Mouse (Mus musculus): ENCODE data around the gene Themis2. TPM values are rescaled to one million over a fixed set of nuclear protein-coding genes. Genes with fewer than 3 reads are reported as not detected.
"Not testable (repeated sequence)": the region's sequence is repeated elsewhere in the genome, so short reads cannot be mapped to it uniquely, and the experiment has no call there.

The Themis2 gene
- polyA plus RNA-seq, 1 experiment from 2014 or later: 0.97 TPM

DNA sequence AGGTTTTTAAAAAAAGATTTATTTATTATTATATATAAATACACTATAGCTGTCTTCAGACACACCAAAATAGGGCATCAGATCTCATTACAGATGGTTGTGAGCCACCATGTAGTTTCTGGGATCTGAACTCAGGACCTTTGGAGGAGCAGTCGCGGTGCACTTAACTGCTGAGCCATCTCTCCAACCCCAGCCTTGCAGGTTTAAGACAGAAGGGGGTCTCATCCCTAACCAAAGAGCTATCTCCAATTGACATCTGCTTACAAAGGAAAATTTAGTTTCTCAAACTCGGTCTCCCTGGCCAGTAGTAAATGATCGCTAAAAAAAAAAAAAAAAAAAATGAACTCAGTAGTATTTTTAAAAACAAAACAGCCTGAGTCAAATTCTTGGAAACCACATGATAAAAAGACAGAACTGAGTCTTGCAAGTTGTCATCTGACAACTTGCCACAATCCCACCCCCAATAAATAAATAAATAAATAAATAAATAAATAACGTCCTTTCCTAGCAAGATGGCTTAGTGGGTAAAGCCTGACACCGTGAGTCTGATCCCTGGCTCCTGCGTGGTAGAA is 10.5 kb upstream of the Themis2 start:
- Histone ChIP-seq H3K9me3 (peaks cover 11% of the 10 kb centered on the region; the same call in 1 of the 2 replicates), H3K4me1 (no peaks in the 10 kb centered on the region), H3K9ac (no peak overlapping the region), H3K4me3 (no peak overlapping the region), H3K27ac (no peak overlapping the region), H3K36me3 (no peaks in the 10 kb centered on the region), H3K4me2 (replicated peaks) (no peak overlapping the region), H3K27me3 (no peaks in the 10 kb centered on the region)
- WGBS: 87% methylated on average over 7 of the region's 7 CpGs
- ATAC-seq (ENCODE audit: low FRiP score, low read depth): no peak

- no peak overlapping the region for H3K9ac ChIP-seq
- ATAC-seq (ENCODE audit: low FRiP score, low read depth): no peak
- no peak overlapping the region for H3K4me3 ChIP-seq
- no peaks in the 10 kb centered on the region for H3K36me3 ChIP-seq
- 85% methylated on average over 12 of the region's 12 CpGs for WGBS
- no peak overlapping the region for H3K27ac ChIP-seq
- H3K9me3 ChIP-seq: 0 out of 2 replicates have a peak, but pooled peaks cover 3% of the 10 kb centered on the region
- no peaks in the 10 kb centered on the region for H3K27me3 ChIP-seq
- H3K4me2 ChIP-seq (replicated peaks): no peak overlapping the region
- H3K4me1 ChIP-seq: no peaks in the 10 kb centered on the region
Measured at GRCm38 (mm10) chr4:132805599-132806197, 9.5 kb upstream of the Themis2 start.

GRCm38 (mm10) chr4:132805146-132805545 is 9.0 kb upstream of the Themis2 start:
- H3K27me3 ChIP-seq: no peaks in the 10 kb centered on the region
- H3K4me1 ChIP-seq: no peaks in the 10 kb centered on the region
- H3K4me3 ChIP-seq: no peak overlapping the region
- H3K36me3 ChIP-seq: no peaks in the 10 kb centered on the region
- H3K9me3 ChIP-seq: no peaks in the 10 kb centered on the region
- ATAC-seq (ENCODE audit: low FRiP score, low read depth): no peak
- H3K27ac ChIP-seq: no peak overlapping the region
- 78% methylated on average over 5 of the region's 5 CpGs for WGBS
- H3K4me2 ChIP-seq (replicated peaks): no peak overlapping the region
- no peak overlapping the region for H3K9ac ChIP-seq

DNA sequence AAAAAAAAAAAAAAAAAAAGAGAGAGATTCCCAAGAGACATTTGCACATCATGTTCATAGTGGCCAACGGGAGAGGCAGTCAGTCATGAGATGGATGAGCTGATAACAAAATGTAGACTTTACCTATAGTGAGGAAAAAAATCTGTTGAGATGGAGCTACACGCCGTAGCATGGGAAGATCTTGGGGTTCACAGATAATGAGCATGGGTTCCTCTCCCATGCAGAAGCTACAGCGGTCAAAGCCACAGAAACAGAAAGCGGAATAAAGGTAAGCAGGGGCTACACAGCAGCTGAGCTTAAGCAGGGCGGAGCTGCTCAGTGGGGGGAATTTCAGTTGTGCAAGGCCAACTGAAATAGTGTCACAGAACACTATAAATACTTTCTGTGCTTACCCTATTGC is 8.1 kb upstream of the Themis2 start:
- H3K9ac ChIP-seq: no peak overlapping the region
- H3K4me2 ChIP-seq (replicated peaks): no peak overlapping the region
- no peaks in the 10 kb centered on the region for H3K9me3 ChIP-seq
- H3K27me3 ChIP-seq: no peaks in the 10 kb centered on the region
- H3K4me1 ChIP-seq: no peaks in the 10 kb centered on the region
- no peak overlapping the region for H3K27ac ChIP-seq
- no peak for ATAC-seq (ENCODE audit: low FRiP score, low read depth)
- WGBS: 85% methylated on average over 6 of the region's 6 CpGs
- H3K36me3 ChIP-seq: no peaks in the 10 kb centered on the region
- H3K4me3 ChIP-seq: no peak overlapping the region

- H3K27ac ChIP-seq: no peak overlapping the region
- no peak overlapping the region for H3K4me3 ChIP-seq
- no peak overlapping the region for H3K4me2 ChIP-seq (replicated peaks)
- no peaks in the 10 kb centered on the region for H3K4me1 ChIP-seq
- H3K27me3 ChIP-seq: no peaks in the 10 kb centered on the region
- no peaks in the 10 kb centered on the region for H3K36me3 ChIP-seq
- H3K9ac ChIP-seq: no peak overlapping the region
- no peak for ATAC-seq (ENCODE audit: low FRiP score, low read depth)
- WGBS: 98% methylated on average over 7 of the region's 7 CpGs
- no peaks in the 10 kb centered on the region for H3K9me3 ChIP-seq
Measured at GRCm38 (mm10) chr4:132803876-132804275, 7.7 kb upstream of the Themis2 start.

- no peak for ATAC-seq (ENCODE audit: low FRiP score, low read depth)
- Histone ChIP-seq H3K4me2 (replicated peaks) (no peak overlapping the region), H3K36me3 (no peaks in the 10 kb centered on the region), H3K4me1 (no peaks in the 10 kb centered on the region), H3K9ac (no peak overlapping the region), H3K27me3 (no peaks in the 10 kb centered on the region), H3K27ac (no peak overlapping the region), H3K9me3 (no peaks in the 10 kb centered on the region), H3K4me3 (no peak overlapping the region)
- 89% methylated on average over 5 of the region's 5 CpGs for WGBS
Measured at GRCm38 (mm10) chr4:132803212-132803611, 7.0 kb upstream of the Themis2 start.

DNA sequence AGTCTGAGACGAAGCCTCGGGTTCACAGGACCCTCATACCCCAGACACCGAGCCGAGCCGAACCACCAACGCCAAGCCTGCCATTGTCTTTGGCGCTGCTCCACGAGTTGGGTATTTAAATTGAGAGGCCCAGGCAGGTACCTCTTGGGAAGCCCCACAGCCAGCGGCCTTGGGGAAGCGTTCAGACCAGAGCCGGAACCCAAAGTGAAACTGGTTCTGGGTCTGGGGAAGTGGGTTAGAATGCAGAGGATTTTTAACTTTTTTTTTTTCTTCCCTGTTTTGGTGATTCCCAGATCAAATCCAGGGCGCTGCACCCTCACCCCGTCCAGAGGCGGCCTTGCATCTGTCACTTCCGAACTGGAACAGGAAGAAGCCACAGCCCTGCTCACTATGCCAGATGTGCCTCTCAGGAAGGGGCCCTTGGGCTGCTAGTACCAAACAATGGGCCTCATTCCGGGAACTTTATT is 6.0 kb upstream of the Themis2 start:
- Histone ChIP-seq H3K4me3 (no peak overlapping the region), H3K9me3 (no peaks in the 10 kb centered on the region), H3K36me3 (no peaks in the 10 kb centered on the region), H3K4me2 (replicated peaks) (no peak overlapping the region), H3K27ac (no peak overlapping the region), H3K27me3 (peaks cover 5% of the 10 kb centered on the region; the same call in 1 of the 2 replicates), H3K9ac (no peak overlapping the region), H3K4me1 (no peaks in the 10 kb centered on the region)
- WGBS: 58% methylated on average over 16 of the region's 16 CpGs
- ATAC-seq (ENCODE audit: low FRiP score, low read depth): no peak

DNA sequence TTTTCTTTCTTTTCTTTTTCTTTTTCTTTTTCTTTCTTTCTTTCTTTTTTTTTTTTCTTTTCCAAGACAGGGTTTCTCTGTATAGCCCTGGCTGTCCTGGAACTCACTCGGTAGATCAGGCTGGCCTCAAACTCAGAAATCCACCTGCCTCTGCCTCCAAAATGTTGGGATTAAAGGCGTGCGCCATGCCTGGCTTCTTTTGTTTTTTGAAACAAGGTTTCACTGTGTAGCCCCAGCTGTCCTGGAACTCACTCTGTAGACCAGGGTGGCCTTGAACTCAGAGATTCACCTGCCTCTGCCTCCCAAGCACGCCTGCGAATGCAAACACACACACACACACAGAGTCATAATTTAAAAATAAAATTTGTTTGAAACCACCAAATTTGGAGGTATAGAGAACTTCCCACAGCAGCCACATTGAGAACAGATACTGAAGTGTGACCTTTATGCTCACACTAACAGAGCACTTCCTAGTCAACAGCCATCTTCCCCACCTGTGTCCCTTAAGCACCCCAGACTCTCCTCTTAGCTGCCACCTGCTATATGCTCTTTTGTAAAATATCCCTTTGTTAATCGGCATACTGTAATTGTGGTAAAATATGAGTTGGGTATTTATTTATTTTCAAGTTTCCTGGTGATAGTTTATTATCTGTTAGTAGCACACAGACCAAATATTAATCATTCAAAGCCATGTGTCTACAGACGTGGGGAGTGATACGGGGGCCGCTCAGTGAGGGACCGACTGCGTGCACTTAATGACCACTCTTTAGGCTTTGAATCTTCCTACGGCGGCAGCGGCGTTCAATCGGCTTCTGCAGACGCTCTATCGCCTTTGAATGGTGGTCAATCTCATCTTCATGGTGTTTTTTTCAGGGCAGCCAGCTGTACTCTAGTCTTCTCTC is 5.2 kb upstream of the Themis2 start:
- H3K36me3 ChIP-seq: no peaks in the 10 kb centered on the region
- H3K27ac ChIP-seq: no peak overlapping the region
- H3K9me3 ChIP-seq: no peaks in the 10 kb centered on the region
- 84% methylated on average over 18 of the region's 18 CpGs for WGBS
- no peak overlapping the region for H3K9ac ChIP-seq
- no peak for ATAC-seq (ENCODE audit: low FRiP score, low read depth)
- H3K27me3 ChIP-seq: peaks cover 10% of the 10 kb centered on the region; the same call in 1 of the 2 replicates
- no peaks in the 10 kb centered on the region for H3K4me1 ChIP-seq
- H3K4me3 ChIP-seq: no peak overlapping the region
- no peak overlapping the region for H3K4me2 ChIP-seq (replicated peaks)

DNA sequence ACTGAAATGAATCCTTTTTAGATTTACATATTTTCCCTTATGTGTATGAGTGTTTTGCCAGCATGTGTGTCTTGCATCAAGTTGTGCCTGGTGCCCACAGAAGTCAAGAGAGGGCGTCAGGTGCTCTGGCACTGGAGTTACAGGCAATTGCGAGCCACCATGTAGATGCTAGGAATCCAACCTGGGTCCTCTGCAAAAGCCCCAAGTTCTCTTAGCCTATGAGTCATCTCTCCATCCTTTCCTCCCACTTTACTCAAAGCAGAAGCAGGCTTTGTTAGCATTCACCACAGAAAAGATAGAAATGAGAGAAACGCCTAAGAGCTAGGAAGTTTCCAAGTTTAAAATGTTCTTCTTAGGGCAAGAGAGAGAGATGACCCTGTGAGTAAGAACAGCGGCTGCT is 3.7 kb upstream of the Themis2 start:
- H3K36me3 ChIP-seq: no peaks in the 10 kb centered on the region
- 88% methylated on average over 4 of the region's 4 CpGs for WGBS
- H3K27me3 ChIP-seq: peaks cover 26% of the 10 kb centered on the region
- H3K4me2 ChIP-seq (replicated peaks): no peak overlapping the region
- H3K9ac ChIP-seq: no peak overlapping the region
- no peak overlapping the region for H3K4me3 ChIP-seq
- H3K4me1 ChIP-seq: no peaks in the 10 kb centered on the region
- H3K9me3 ChIP-seq: no peaks in the 10 kb centered on the region
- H3K27ac ChIP-seq: no peak overlapping the region
- no peak for ATAC-seq (ENCODE audit: low FRiP score, low read depth)

DNA sequence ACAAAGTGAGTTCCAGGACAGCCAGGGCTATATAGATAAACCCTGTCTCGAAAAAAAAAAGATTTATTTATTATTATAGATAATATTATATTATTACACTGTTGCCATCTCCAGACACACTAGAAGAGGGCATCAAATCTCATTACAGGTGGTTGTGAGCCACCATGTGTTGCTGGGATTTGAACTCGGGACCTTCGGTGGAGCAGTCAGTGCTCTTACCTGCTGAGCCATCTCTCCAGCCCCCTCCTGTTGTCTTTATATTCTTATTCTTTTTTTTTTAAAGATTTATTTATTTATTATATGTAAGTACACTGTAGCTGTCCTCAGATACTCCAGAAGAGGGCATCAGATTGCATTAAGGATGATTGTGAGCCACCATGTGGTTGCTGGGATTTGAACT is 2.5 kb upstream of the Themis2 start:
- not testable (repeated sequence) for H3K4me1 ChIP-seq; H3K9me3 ChIP-seq; H3K4me3 ChIP-seq; H3K9ac ChIP-seq; H3K27ac ChIP-seq; ATAC-seq (ENCODE audit: low FRiP score, low read depth); H3K4me2 ChIP-seq (replicated peaks); H3K36me3 ChIP-seq
- H3K27me3 ChIP-seq: peaks cover 38% of the 10 kb centered on the region
- WGBS: 84% methylated on average over 3 of the region's 3 CpGs

GRCm38 (mm10) chr4:132798028-132798427 is 1.8 kb upstream of the Themis2 start:
- 76% methylated on average over 4 of the region's 4 CpGs for WGBS
- H3K4me1 ChIP-seq: no peaks in the 10 kb centered on the region
- H3K9ac ChIP-seq: no peak overlapping the region
- peaks cover 38% of the 10 kb centered on the region for H3K27me3 ChIP-seq
- ATAC-seq (ENCODE audit: low FRiP score, low read depth): no peak
- no peak overlapping the region for H3K27ac ChIP-seq
- no peak overlapping the region for H3K4me2 ChIP-seq (replicated peaks)
- no peak overlapping the region for H3K4me3 ChIP-seq
- no peaks in the 10 kb centered on the region for H3K9me3 ChIP-seq
- no peaks in the 10 kb centered on the region for H3K36me3 ChIP-seq

DNA sequence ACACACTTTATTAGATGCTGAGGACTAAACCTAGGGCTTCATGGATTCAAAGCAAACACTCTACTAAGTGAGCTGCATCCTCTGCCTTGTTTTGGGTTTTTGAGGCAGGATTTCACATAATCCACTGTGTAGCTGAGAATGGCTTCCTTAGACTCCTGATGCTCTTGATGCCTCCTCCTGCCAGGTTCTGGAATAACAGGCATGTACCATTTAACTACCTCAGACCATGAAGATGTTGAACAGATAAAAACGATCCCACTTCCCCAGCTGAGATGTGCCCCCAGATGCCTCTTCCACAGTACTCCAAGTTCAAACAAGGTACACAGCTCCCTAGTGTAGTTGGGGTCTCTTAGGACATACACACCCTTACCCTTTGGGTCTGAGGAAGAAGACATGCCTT is 1.3 kb upstream of the Themis2 start:
- Histone ChIP-seq H3K4me3 (no peak overlapping the region), H3K9me3 (no peaks in the 10 kb centered on the region), H3K9ac (no peak overlapping the region), H3K36me3 (no peaks in the 10 kb centered on the region), H3K27me3 (peaks cover 38% of the 10 kb centered on the region), H3K4me1 (no peaks in the 10 kb centered on the region), H3K4me2 (replicated peaks) (no peak overlapping the region), H3K27ac (no peak overlapping the region)
- WGBS: 76% methylated on average over 1 of the region's 1 CpGs
- ATAC-seq (ENCODE audit: low FRiP score, low read depth): no peak

Measured in limb, embryonic 13.5 days (tissue).